Mouse (Mus musculus) E14TG2a.4 (cell line): ENCODE data around the gene Mtch2.

Experiments
- H3K27me3 ChIP-seq: 2 replicates; pipeline ENCODE4 v1.6.1; 2014; ENCODE audit warnings: low read length, control low read depth; ENCODE audit not compliant: insufficient read depth
- H3K36me3 ChIP-seq: 2 replicates; pipeline ENCODE4 v1.6.1; 2014; ENCODE audit warnings: low read length, control low read depth; ENCODE audit not compliant: insufficient read depth
- H3K4me1 ChIP-seq: replicated peaks from 2 replicates; pipeline ENCODE4 v1.6.1; 2014; ENCODE audit warnings: low read depth, low read length, control low read depth
- H3K4me3 ChIP-seq: replicated peaks from 2 replicates; pipeline ENCODE4 v1.5.1; 2014; ENCODE audit warnings: mild to moderate bottlenecking, low read length
- H3K9me3 ChIP-seq: 2 replicates; pipeline ENCODE4 v1.6.1; 2014; ENCODE audit warnings: low read length, control low read depth
- CTCF ChIP-seq: conservative IDR thresholded peaks from 2 replicates; pipeline ENCODE4 v1.5.1; 2014; ENCODE audit warnings: low read length
- NANOG ChIP-seq: IDR thresholded peaks from 2 replicates; pipeline ENCODE4 v1.6.1; 2014; ENCODE audit warnings: borderline replicate concordance, low read length, mixed read lengths
- POU5F1 ChIP-seq: IDR thresholded peaks from 2 replicates; pipeline ENCODE4 v1.6.1; 2014; ENCODE audit warnings: low read length, borderline replicate concordance

Mtch2 gene

DNA sequence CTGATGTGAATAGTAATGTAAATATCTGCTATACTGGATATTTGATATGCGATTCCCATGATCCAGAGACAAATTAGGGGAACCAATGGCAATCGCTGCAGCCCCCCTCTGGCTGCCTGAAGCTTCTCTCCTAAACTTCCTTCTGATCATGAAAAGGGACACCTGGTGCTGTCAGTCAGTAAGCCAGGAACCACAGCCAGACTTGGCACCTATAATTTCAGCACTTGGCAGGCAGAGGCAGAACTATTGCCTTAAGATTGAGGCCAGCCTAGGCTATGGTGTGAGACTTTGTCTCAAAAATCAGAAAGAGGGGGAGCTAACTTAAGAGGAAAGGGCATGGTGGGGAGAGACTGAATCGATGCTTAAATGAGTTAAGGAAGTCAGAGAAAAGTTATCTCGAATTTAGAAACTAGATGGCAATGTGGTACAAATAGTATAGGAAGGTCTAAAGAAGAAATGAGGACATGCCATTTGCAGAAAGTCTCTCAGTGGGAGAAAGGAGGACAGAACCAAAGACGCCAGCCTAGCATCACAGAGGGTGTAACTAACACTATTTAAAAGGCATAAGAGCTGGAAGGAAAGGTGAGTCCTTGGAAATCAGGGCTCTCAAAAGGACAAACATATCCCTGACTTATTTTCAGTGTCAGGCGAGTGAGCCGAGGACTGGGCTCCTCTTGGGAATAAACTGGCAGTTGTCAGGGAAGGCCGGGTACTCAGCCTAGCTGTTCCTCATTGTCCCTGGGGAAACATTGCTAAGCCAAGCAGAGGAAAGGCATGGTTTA is 24.4 kb downstream of the Mtch2 start:
- Histone ChIP-seq H3K9me3 (no peaks in the 10 kb centered on the region), H3K4me1 (peaks cover 11% of the 10 kb centered on the region; the same call in 1 of the 2 replicates), H3K27me3 (peaks cover 4% of the 10 kb centered on the region; the same call in 1 of the 2 replicates), H3K4me3 (no peak overlapping the region), H3K36me3 (peaks cover 20% of the 10 kb centered on the region)
- no peak for TF ChIP-seq CTCF
- no peak for TF ChIP-seq POU5F1
- TF ChIP-seq NANOG: no peak

DNA sequence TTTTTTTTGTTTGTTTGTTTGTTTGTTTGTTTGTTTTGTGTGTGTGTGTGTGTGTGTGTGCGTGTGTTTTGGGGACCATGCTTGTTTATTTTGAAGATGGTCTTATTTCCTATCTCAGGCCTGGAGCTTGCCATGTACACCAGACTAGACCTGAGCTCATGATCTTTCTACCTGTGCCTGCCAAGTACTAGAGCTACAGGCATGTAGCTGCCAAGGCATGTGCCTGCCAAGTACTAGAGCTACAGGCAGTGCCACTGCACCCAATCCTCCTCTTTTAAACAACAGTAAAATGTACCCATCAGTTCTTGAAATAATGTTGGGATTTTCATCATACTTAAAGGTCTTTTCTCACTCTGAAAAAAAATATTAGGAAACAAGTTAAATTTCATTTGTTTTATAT is 27.1 kb downstream of the Mtch2 start:
- no peak overlapping the region for H3K4me3 ChIP-seq
- no peak for TF ChIP-seq CTCF
- TF ChIP-seq NANOG: no peak
- TF ChIP-seq POU5F1: no peak
- H3K9me3 ChIP-seq: no peaks in the 10 kb centered on the region
- H3K36me3 ChIP-seq: no peaks in the 10 kb centered on the region
- no peaks in the 10 kb centered on the region for H3K4me1 ChIP-seq
- peaks cover 20% of the 10 kb centered on the region for H3K27me3 ChIP-seq

DNA sequence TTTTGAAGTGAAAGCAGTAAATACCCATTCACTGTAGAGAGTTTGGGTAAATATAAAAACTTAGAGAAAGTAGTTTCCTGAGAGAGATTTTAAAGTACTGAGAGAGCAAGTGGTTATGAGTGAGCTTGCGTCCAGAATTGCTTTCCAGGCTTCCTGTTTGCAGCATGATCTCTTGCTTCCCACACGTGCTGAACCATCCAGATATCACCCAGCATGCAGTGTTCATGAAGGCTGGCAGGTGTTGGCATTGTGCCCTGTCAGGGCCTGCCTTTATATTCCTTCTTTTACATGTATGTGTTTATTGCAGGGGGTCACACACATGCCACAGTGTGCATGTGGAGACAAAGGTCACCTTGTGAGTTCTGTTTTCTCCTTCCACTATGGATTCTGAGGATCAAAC is 28.3 kb downstream of the Mtch2 start:
- no peaks in the 10 kb centered on the region for H3K4me1 ChIP-seq
- TF ChIP-seq NANOG (no peak), CTCF (no peak), POU5F1 (no peak)
- no peak overlapping the region for H3K4me3 ChIP-seq
- H3K9me3 ChIP-seq: no peaks in the 10 kb centered on the region
- peaks cover 31% of the 10 kb centered on the region for H3K27me3 ChIP-seq
- H3K36me3 ChIP-seq: no peaks in the 10 kb centered on the region

DNA sequence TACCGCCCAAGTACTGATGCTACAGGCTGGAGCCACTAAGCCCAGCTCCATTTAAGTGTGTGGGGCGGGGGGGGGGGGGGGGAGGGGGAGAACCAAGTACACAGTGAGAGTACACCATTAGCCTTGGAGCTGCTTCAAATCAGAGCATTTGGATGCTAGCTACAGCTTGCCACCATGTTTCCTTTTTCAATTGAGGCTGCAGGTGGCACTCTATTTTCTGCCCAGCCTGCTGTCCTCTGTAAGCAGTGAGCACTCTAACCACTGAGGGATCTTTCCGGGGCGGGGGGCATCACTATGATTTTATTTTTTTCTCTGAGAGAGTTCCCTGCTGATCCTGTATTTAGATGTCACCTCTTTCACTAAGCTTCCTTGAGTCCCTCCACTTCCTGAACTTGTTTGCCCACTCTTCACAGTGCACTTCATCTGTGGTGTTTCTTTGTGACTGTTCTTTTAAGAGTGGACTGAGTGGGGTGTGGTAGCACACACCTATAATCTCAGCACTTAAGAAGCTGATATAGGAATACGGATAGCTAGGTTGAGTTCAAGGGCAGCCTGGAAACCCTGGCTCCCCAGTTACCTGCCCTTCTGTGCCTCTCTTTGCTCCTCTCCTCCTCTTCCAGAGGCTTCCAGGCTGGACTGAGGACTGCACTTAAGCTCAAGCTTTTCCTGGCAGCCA is 30.8 kb downstream of the Mtch2 start:
- H3K4me3 ChIP-seq: no peak overlapping the region
- H3K4me1 ChIP-seq: no peaks in the 10 kb centered on the region
- TF ChIP-seq POU5F1: no peak
- no peak for TF ChIP-seq CTCF
- no peak for TF ChIP-seq NANOG
- H3K27me3 ChIP-seq: peaks cover 49% of the 10 kb centered on the region
- H3K36me3 ChIP-seq: no peaks in the 10 kb centered on the region
- no peaks in the 10 kb centered on the region for H3K9me3 ChIP-seq

DNA sequence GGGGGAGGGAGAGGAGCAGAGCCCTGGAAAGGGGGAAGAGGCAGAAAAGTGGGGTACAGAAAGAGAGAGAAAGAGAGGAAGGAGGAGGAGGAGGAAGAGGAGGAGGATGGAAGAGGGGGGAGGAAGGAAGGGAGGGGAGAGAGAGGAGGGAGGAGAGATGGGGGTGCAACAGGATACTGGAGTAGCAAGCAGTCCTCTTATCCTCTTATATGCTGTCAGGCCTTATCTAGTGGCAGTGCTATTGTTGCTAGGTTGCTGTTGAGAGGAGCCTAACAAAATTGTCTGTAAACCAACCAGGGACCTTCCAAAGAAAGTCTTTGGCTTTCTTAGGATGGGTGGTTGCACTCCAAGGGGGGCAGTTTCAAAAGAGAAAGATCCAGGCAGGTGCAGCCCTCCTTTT is 32.5 kb downstream of the Mtch2 start:
- Histone ChIP-seq H3K4me1 (no peaks in the 10 kb centered on the region; the same call in 1 of the 2 replicates), H3K4me3 (no peak overlapping the region), H3K27me3 (peaks cover 64% of the 10 kb centered on the region), H3K36me3 (no peaks in the 10 kb centered on the region), H3K9me3 (no peaks in the 10 kb centered on the region)
- TF ChIP-seq CTCF: no peak
- no peak for TF ChIP-seq NANOG
- no peak for TF ChIP-seq POU5F1

DNA sequence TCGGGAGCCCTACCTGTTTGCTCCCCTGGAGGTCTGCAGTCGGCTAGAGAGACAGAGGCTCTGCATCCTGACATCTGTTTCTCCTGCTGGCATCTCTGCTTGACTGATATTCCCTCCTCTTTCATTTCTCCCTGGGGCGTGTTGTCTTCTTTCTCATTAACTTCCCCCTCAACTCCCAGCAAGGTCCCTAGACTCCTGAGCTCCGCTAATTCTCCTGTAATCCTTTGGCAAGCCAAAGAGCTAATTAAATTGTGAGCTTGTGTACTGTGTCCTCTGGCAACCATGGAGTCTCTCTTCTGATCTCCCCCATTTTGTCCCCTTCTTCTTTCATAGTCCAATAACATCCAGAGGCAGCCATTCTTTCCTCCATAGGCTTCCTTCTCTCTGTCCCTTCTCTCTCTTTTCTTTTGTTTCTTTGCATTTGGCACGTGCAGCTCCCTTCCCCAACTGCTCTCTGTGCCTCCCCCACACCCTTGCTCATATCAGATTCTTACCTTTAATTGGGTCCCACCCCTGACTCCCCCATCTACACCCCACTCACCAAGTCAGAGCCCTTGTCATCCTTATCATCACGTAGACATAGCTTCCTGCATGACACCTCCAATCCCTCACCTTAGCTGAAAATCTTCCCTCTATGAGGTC is 33.3 kb downstream of the Mtch2 start:
- peaks cover 8% of the 10 kb centered on the region for H3K4me1 ChIP-seq
- H3K4me3 ChIP-seq: no peak overlapping the region
- peaks cover 72% of the 10 kb centered on the region for H3K27me3 ChIP-seq
- H3K9me3 ChIP-seq: no peaks in the 10 kb centered on the region
- no peak for TF ChIP-seq NANOG
- no peak for TF ChIP-seq POU5F1
- no peak for TF ChIP-seq CTCF
- no peaks in the 10 kb centered on the region for H3K36me3 ChIP-seq

DNA sequence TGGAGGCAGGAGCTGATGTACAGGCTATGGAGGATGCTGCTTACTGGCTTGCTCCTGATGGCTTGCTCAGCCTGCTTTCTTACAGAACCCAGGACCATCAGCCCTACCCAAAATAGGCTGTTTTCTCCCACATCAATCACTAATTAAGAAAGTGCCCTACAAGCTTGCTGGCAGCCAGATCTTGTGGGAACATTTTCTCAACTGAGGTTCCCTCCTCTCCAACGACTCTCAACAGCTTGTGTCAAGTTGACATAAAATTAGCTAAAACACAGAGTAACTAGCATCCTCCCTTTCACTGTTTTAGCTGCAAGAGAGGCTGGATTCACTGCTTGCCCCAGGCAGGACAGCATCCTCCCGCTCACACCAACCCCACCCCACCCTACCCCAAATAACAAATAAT is 34.9 kb downstream of the Mtch2 start:
- H3K4me3 ChIP-seq: no peak overlapping the region
- no peaks in the 10 kb centered on the region for H3K9me3 ChIP-seq
- H3K27me3 ChIP-seq: peaks cover 82% of the 10 kb centered on the region
- no peaks in the 10 kb centered on the region for H3K36me3 ChIP-seq
- peaks cover 19% of the 10 kb centered on the region for H3K4me1 ChIP-seq
- TF ChIP-seq POU5F1: no peak
- TF ChIP-seq CTCF: no peak
- TF ChIP-seq NANOG: no peak

DNA sequence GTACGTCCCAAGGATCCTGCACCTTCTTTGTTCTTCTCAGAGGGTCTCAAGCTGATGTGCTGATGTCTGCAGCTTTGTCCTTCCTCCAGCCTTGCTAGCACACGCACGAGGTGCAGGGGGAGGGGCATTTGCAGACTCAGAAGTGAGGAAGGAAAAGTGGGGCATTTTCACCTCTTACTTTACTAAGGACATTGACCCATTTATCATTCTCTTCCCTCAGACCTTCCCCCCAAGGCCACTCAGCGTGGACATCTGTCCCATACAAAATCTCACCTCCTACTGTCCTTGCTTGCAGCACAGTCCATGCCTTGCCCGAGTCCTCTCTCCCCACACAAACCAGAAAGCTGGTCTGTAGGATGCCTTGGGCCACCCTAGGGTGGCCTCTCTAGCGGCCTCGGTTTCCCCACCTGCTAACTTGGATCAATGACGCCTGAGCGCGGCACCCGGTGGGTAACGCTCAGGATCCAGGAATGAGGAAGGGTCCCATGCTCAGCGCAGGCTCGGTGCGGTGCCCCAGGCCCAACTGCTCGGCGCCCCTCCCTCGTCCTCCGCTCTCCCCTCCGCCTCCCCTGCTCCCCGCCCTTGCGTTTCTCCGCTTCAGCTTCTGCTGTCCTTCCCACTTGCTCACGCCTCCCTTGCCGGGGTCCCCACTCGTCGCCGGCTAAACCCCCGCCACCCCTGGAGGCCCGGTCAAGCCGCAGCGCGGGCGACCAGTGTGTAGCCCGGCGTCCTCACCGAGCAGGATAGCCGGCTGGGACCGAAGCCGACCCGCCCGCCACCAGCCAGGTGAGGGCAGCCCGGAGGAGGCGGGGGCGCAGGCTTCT is 38.5 kb downstream of the Mtch2 start, which contains the start of gene C1qtnf4:
C1qtnf4 (plus strand) TSS at position 643 of the 824 bp plus-strand sequence.
- H3K9me3 ChIP-seq: no peaks in the 10 kb centered on the region
- no peaks in the 10 kb centered on the region for H3K36me3 ChIP-seq
- H3K4me1 ChIP-seq: peaks cover 25% of the 10 kb centered on the region
- H3K27me3 ChIP-seq: peaks cover 88% of the 10 kb centered on the region
- peak within 1 kb of the TSS; percentile 76 for H3K4me3 ChIP-seq
- no peak for TF ChIP-seq CTCF
- no peak for TF ChIP-seq NANOG
- TF ChIP-seq POU5F1: no peak
